Mouse (Mus musculus) myocyte (in vitro differentiated cells): ENCODE results near the gene 4930469K13Rik.

Experiments used
- POLR2A ChIP-seq: IDR thresholded peaks from one replicate; pipeline ENCODE4 v1.6.1; 2011; ENCODE audit warnings: low read depth, mild to moderate bottlenecking, control low read depth, moderate library complexity; ENCODE audit not compliant: insufficient read length
- USF1 ChIP-seq: IDR thresholded peaks from one replicate; pipeline ENCODE4 v1.6.1; 2011; ENCODE audit warnings: low read depth, mild to moderate bottlenecking, control low read depth, moderate library complexity

- TF ChIP-seq USF1: no peak
- no peak for TF ChIP-seq POLR2A
Measured at GRCm38 (mm10) chr11:33974341-33975040, 123.9 kb downstream of the 4930469K13Rik start.
